In genomic region chr16:38602989-38603804, GRCm38 (mm10) we compare ENCODE assay signal across 8 mouse cellular contexts. TPM values are rescaled to one million over a fixed set of nuclear protein-coding genes. Genes with fewer than 3 reads are reported as not detected.
DNase-seq lines count a peak whose midpoint lies in the region; ATAC-seq lines count a peak whose summit lies in the region.

No protein-coding gene starts in this region.

- no peaks in the 10 kb centered on the region for H3K9me3 ChIP-seq in forebrain, embryonic 15.5 days
- H3K9me3 ChIP-seq in forebrain, embryonic 11.5 days (ENCODE audit: control insufficient read depth, low read length), result no peaks in the 10 kb centered on the region
- no peaks in the 10 kb centered on the region for H3K9me3 ChIP-seq in neural tube, embryonic 14.5 days (ENCODE audit: control insufficient read depth, low read length)

- no peak overlapping the region for H3K9ac ChIP-seq in forebrain, embryonic 15.5 days (replicated peaks)
- no peak overlapping the region for H3K9ac ChIP-seq in forebrain, embryonic 11.5 days (ENCODE audit: low read length)
- no peak overlapping the region for H3K9ac ChIP-seq in neural tube, embryonic 14.5 days (replicated peaks; ENCODE audit: low read depth, low read length)

- no peak overlapping the region for H3K27ac ChIP-seq in forebrain, embryonic 15.5 days (replicated peaks)
- H3K27ac ChIP-seq in forebrain, embryonic 11.5 days (ENCODE audit: low read depth, low read length), result no peak overlapping the region
- H3K27ac ChIP-seq in neural tube, embryonic 14.5 days (ENCODE audit: low read depth, low read length), result no peak overlapping the region

- no peaks in the 10 kb centered on the region for H3K27me3 ChIP-seq in forebrain, embryonic 15.5 days
- no peaks in the 10 kb centered on the region for H3K27me3 ChIP-seq in forebrain, embryonic 11.5 days (ENCODE audit: control insufficient read depth, insufficient read depth, low read length)
- no peaks in the 10 kb centered on the region for H3K27me3 ChIP-seq in neural tube, embryonic 14.5 days (ENCODE audit: control insufficient read depth, insufficient read depth, low read length)

- no peaks in the 10 kb centered on the region for H3K4me1 ChIP-seq in forebrain, embryonic 15.5 days
- H3K4me1 ChIP-seq in forebrain, embryonic 11.5 days (replicated peaks; ENCODE audit: control insufficient read depth, insufficient read depth, low read length), result no peaks in the 10 kb centered on the region
- no peaks in the 10 kb centered on the region for H3K4me1 ChIP-seq in neural tube, embryonic 14.5 days (ENCODE audit: control insufficient read depth, insufficient read depth, low read length)

- H3K36me3 ChIP-seq in forebrain, embryonic 15.5 days, result no peaks in the 10 kb centered on the region
- H3K36me3 ChIP-seq in forebrain, embryonic 11.5 days (ENCODE audit: control insufficient read depth, insufficient read depth, low read length), result no peaks in the 10 kb centered on the region
- H3K36me3 ChIP-seq in neural tube, embryonic 14.5 days (ENCODE audit: control insufficient read depth, insufficient read depth, low read length), result no peaks in the 10 kb centered on the region

- H3K4me3 ChIP-seq in forebrain, embryonic 15.5 days, result no peak overlapping the region
- H3K4me3 ChIP-seq in forebrain, embryonic 11.5 days (ENCODE audit: low read depth, low read length), result no peak overlapping the region
- no peak overlapping the region for H3K4me3 ChIP-seq in neural tube, embryonic 14.5 days (ENCODE audit: low read depth, low read length)

- ATAC-seq in forebrain, embryonic 15.5 days (replicated peaks), result 0 out of 2 replicates have a peak, but pooled peaks have one; percentile 46
- ATAC-seq in forebrain, embryonic 11.5 days (replicated peaks; ENCODE audit: low FRiP score), result no peak
- peak; percentile 38; the same call in 1 of the 2 replicates for ATAC-seq in neural tube, embryonic 14.5 days (ENCODE audit: low read depth)

- no peak for DNase-seq in forebrain, embryonic 11.5 days (ENCODE audit: low spot score)
- peak; percentile 42 for DNase-seq in urinary bladder, postnatal 14 days (ENCODE audit: low spot score)
- no peak for DNase-seq in urinary bladder, postnatal 4 days (ENCODE audit: low spot score in 2 of 2)
- DNase-seq in gastrocnemius, postnatal 14 days, result peak; percentile 58
- DNase-seq in layer of hippocampus, adult 9-10 months (ENCODE audit: low spot score), result peak; percentile 41
- no peak for DNase-seq in T-cell, adult 2 months (ENCODE audit: low spot score)

- no peak overlapping the region for H3K4me2 ChIP-seq in forebrain, embryonic 15.5 days (replicated peaks)
- H3K4me2 ChIP-seq in forebrain, embryonic 11.5 days (ENCODE audit: low read depth, low read length, severe bottlenecking), result no peak overlapping the region
- no peak overlapping the region for H3K4me2 ChIP-seq in neural tube, embryonic 14.5 days (ENCODE audit: low read depth, low read length)

- intact Hi-C loops in gastrocnemius, postnatal 14 days (cut with DNase I; ENCODE audit: low total_unique reads), result no loop called here

- WGBS in forebrain, embryonic 15.5 days, result 52% methylated on average over 11 of the region's 11 CpGs
- WGBS in forebrain, embryonic 11.5 days, result 51% methylated on average over 11 of the region's 11 CpGs
- WGBS in neural tube, embryonic 14.5 days, result 52% methylated on average over 11 of the region's 11 CpGs

RNA-seq across cellular contexts. Expression of gene Tmem39a, which starts 44.7 kb away (rescaled TPM):
- polyA plus RNA-seq in forebrain, embryonic 15.5 days (2015; fragmentation: Nextera tagmentation; extraction: Ambion mirVana), result 38.4 and 41.5 TPM in 2 replicates
- 77.6 and 85.0 TPM in 2 replicates for polyA plus RNA-seq in forebrain, embryonic 11.5 days (2014; fragmentation: Nextera tagmentation; extraction: Ambion mirVana)
- 10 to 100 TPM; 17.3 to 19.1 TPM for total RNA-seq in gastrocnemius, postnatal 14 days (2021)
- polyA plus RNA-seq in neural tube, embryonic 14.5 days (2014; fragmentation: Nextera tagmentation; extraction: Ambion mirVana), result 30.8 and 44.0 TPM in 2 replicates

RNA-seq across cellular contexts. Expression of gene Poglut1, which starts 53.1 kb away (rescaled TPM):
- polyA plus RNA-seq in forebrain, embryonic 15.5 days (2015; fragmentation: Nextera tagmentation; extraction: Ambion mirVana), result 66.1 and 66.2 TPM in 2 replicates
- polyA plus RNA-seq in forebrain, embryonic 11.5 days (2014; fragmentation: Nextera tagmentation; extraction: Ambion mirVana), result 72.4 and 75.5 TPM in 2 replicates
- 1 to 10 TPM; 8.3 to 9.0 TPM for total RNA-seq in gastrocnemius, postnatal 14 days (2021)
- 57.0 and 64.2 TPM in 2 replicates for polyA plus RNA-seq in neural tube, embryonic 14.5 days (2014; fragmentation: Nextera tagmentation; extraction: Ambion mirVana)

Comparison
In these comparisons a context has a peak if more than half of its experiments do, and no peak if none do; other contexts are left out.
1. DNase-seq: peak in urinary bladder, postnatal 14 days (single experiment), gastrocnemius, postnatal 14 days (single experiment) and layer of hippocampus, adult 9-10 months (single experiment); none in forebrain, embryonic 11.5 days (single experiment), urinary bladder, postnatal 4 days (0 of 2) and T-cell, adult 2 months (single experiment).